Mouse (Mus musculus): ENCODE results near the gene Slc22a20. TPM values are rescaled to one million over a fixed set of nuclear protein-coding genes. Genes with fewer than 3 reads are reported as not detected.

Gene Slc22a20
- polyA plus RNA-seq, 1 experiment from 2014 or later = not detected

DNA sequence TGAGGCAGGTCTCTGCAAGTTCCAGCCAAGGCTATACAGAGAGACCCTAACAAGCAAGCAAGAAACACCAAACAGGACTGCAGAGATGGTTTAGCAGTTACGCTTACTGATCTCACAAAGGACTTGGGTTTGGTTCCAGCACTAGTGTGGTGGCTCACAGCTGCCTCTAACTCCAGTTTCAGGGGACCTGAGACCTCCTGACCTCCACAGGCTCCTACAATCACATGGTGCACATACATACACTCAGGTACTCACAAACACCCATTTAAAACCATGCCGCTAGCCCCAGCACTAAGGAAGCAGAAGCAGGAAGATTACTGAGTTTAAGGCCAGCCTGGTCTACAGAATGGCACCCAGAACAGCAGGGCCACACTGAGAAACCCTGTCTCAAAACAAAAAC lies 21.1 kb downstream of the Slc22a20 start:
- Histone ChIP-seq H3K4me1 (replicated peaks; ENCODE audit: control insufficient read depth, insufficient read depth, low read length) (peaks cover 18% of the 10 kb centered on the region), H3K9me3 (ENCODE audit: control insufficient read depth, low read length) (no peaks in the 10 kb centered on the region), H3K27ac (ENCODE audit: low read depth) (no peak overlapping the region), H3K4me3 (ENCODE audit: low read depth, low read length) (peak overlapping the region; percentile 87), H3K9ac (ENCODE audit: low read length) (no peak overlapping the region), H3K4me2 (ENCODE audit: low read length) (peak overlapping the region; percentile 66), H3K27me3 (replicated peaks; ENCODE audit: control insufficient read depth, insufficient read depth, low read length) (no peaks in the 10 kb centered on the region), H3K36me3 (ENCODE audit: control insufficient read depth, insufficient read depth, low read length) (peaks cover 4% of the 10 kb centered on the region; the same call in 1 of the 2 replicates)
- DNase-seq (ENCODE audit: low spot score) = peak; percentile 54
- WGBS = 79% methylated on average over 2 of the region's 2 CpGs
- no peak for ATAC-seq (replicated peaks; ENCODE audit: low FRiP score, low TSS enrichment, low read depth)

DNA sequence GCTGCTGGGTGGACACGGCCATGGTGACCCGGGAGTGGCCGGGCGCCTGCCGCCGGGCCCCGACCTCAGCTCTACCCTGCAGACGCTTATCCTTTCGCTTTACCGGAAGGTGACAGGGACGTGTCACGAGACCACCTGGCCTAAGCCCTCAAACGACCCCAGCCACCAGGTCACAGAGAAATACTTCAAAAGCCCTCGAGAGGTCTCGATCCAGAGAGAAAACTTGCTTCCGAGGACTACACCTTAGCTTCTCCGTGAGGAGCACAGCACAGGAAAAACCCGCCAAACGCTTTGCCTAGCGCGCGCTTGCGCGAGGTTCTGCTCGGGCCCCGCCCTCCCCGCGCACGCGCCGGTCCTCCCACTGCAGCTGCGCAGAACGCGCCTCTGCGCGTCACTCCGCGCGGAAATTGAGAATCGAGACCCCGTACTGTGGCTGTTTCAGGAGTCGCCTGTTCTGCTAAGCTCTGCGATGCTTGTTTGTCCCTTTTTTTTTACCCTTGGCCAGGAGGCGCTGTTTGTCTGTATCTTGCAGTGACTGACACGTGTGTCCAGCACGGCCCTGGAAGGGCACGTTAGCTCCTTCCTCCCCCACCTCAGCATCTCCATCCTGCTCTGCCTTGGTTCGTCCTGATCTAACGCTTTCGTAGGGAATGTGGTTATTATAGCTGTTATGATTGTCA lies 21.9 kb downstream of the Slc22a20 start, which contains the start of gene Pola2:
Gene Pola2 (minus strand): TSS at position 320 of the 680 bp plus-strand sequence.
- peak within 1 kb of the TSS; percentile 66 for H3K4me2 ChIP-seq (ENCODE audit: low read length)
- ATAC-seq (replicated peaks; ENCODE audit: low FRiP score, low TSS enrichment, low read depth) (peak; percentile 82), DNase-seq (ENCODE audit: low spot score) (peak; percentile 92)
- WGBS = under 1% methylated on average over 50 of the region's 50 CpGs
- peak within 1 kb of the TSS; percentile 78 for H3K9ac ChIP-seq (ENCODE audit: low read length)
- peak within 1 kb of the TSS; percentile 71 for H3K27ac ChIP-seq (ENCODE audit: low read depth)
- no peaks in the 10 kb centered on the region for H3K9me3 ChIP-seq (ENCODE audit: control insufficient read depth, low read length)
- H3K27me3 ChIP-seq (replicated peaks; ENCODE audit: control insufficient read depth, insufficient read depth, low read length) = no peaks in the 10 kb centered on the region
- peaks cover 18% of the 10 kb centered on the region for H3K4me1 ChIP-seq (replicated peaks; ENCODE audit: control insufficient read depth, insufficient read depth, low read length)
- peak within 1 kb of the TSS; percentile 87 for H3K4me3 ChIP-seq (ENCODE audit: low read depth, low read length)
- H3K36me3 ChIP-seq (ENCODE audit: control insufficient read depth, insufficient read depth, low read length) = peaks cover 11% of the 10 kb centered on the region

DNA sequence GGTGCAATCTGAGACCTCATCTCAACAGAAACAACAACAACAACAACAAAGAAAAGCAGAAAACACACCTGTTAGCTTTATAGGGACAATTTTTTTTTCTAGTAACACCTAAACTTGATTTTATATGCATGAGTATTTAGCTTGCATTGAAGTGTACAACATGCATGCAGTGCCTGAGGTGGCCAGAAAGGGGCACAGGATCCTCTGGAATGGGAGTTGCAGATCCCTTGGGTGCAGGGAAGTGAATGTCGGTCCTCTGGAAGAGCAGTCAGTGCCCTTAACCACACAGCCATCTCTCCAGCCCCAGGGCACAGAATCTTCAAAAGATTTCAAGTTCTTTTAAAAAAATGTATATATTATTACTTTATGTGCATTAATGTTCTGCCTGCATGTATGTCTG lies 23.3 kb downstream of the Slc22a20 start:
- WGBS = 28% methylated on average over 1 of the region's 1 CpGs
- Histone ChIP-seq H3K27me3 (replicated peaks; ENCODE audit: control insufficient read depth, insufficient read depth, low read length) (no peaks in the 10 kb centered on the region), H3K9me3 (ENCODE audit: control insufficient read depth, low read length) (no peaks in the 10 kb centered on the region), H3K4me3 (ENCODE audit: low read depth, low read length) (peak overlapping the region; percentile 87), H3K36me3 (ENCODE audit: control insufficient read depth, insufficient read depth, low read length) (peaks cover 24% of the 10 kb centered on the region), H3K27ac (ENCODE audit: low read depth) (no peak overlapping the region), H3K9ac (ENCODE audit: low read length) (no peak overlapping the region), H3K4me1 (replicated peaks; ENCODE audit: control insufficient read depth, insufficient read depth, low read length) (peaks cover 18% of the 10 kb centered on the region), H3K4me2 (ENCODE audit: low read length) (peak overlapping the region; percentile 66)
- DNase-seq (ENCODE audit: low spot score) (no peak), ATAC-seq (replicated peaks; ENCODE audit: low FRiP score, low TSS enrichment, low read depth) (no peak)

DNA sequence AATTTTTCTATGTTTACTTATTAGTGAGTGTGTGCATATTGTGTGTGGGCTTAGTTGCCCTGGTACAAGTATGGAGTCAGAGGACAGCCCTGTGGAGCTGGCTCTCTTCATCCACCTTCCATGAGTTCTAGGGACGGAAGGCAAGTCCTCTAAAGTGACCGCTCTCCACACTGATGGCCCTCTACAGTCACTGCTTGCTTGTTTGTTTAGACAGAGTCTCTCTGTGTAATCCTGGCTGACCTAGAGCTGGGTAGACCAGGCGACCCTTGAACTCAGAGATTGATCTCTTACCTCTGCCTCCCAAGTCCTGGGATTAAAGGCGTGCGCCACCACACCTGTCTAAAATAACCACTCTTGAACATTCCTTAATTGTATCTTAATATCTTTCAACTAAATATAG lies 28.6 kb downstream of the Slc22a20 start:
- no peak overlapping the region for H3K9ac ChIP-seq (ENCODE audit: low read length)
- no peak for ATAC-seq (replicated peaks; ENCODE audit: low FRiP score, low TSS enrichment, low read depth)
- H3K27me3 ChIP-seq (replicated peaks; ENCODE audit: control insufficient read depth, insufficient read depth, low read length) = no peaks in the 10 kb centered on the region
- H3K36me3 ChIP-seq (ENCODE audit: control insufficient read depth, insufficient read depth, low read length) = peaks cover 66% of the 10 kb centered on the region
- H3K9me3 ChIP-seq (ENCODE audit: control insufficient read depth, low read length) = no peaks in the 10 kb centered on the region
- H3K4me3 ChIP-seq (ENCODE audit: low read depth, low read length) = no peak overlapping the region
- no peak for DNase-seq (ENCODE audit: low spot score)
- peaks cover 8% of the 10 kb centered on the region for H3K4me1 ChIP-seq (replicated peaks; ENCODE audit: control insufficient read depth, insufficient read depth, low read length)
- no peak overlapping the region for H3K27ac ChIP-seq (ENCODE audit: low read depth)
- no peak overlapping the region for H3K4me2 ChIP-seq (ENCODE audit: low read length)
- WGBS = 82% methylated on average over 5 of the region's 5 CpGs

DNA sequence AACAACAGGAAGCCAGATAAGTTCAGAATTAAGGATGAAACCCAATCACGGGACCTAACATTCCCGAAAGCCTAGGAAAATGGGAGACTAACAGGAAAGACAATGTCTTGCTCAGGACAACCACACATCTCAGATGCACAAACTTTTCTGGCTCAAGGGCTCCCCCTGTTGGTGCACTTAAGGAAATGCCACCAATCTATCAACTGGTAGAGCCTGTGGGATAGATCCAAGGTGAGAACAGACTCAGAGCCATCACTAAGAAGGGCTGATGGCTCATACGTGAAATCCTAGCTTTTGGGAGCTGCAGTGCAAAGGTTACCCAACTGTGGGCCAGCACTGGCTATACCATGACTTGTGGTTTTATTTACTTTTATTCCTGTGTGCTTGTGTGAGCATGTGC lies 29.3 kb downstream of the Slc22a20 start:
- peaks cover 71% of the 10 kb centered on the region for H3K36me3 ChIP-seq (ENCODE audit: control insufficient read depth, insufficient read depth, low read length)
- no peaks in the 10 kb centered on the region for H3K9me3 ChIP-seq (ENCODE audit: control insufficient read depth, low read length)
- H3K4me1 ChIP-seq (replicated peaks; ENCODE audit: control insufficient read depth, insufficient read depth, low read length) = peaks cover 7% of the 10 kb centered on the region
- WGBS = 21% methylated on average over 3 of the region's 3 CpGs
- H3K27me3 ChIP-seq (replicated peaks; ENCODE audit: control insufficient read depth, insufficient read depth, low read length) = no peaks in the 10 kb centered on the region
- H3K4me2 ChIP-seq (ENCODE audit: low read length) = no peak overlapping the region
- H3K9ac ChIP-seq (ENCODE audit: low read length) = no peak overlapping the region
- peak overlapping the region; percentile 20; the same call in 1 of the 2 replicates for H3K27ac ChIP-seq (ENCODE audit: low read depth)
- no peak overlapping the region for H3K4me3 ChIP-seq (ENCODE audit: low read depth, low read length)
- ATAC-seq (replicated peaks; ENCODE audit: low FRiP score, low TSS enrichment, low read depth) (peak; percentile 65), DNase-seq (ENCODE audit: low spot score) (peak; percentile 90)

DNA sequence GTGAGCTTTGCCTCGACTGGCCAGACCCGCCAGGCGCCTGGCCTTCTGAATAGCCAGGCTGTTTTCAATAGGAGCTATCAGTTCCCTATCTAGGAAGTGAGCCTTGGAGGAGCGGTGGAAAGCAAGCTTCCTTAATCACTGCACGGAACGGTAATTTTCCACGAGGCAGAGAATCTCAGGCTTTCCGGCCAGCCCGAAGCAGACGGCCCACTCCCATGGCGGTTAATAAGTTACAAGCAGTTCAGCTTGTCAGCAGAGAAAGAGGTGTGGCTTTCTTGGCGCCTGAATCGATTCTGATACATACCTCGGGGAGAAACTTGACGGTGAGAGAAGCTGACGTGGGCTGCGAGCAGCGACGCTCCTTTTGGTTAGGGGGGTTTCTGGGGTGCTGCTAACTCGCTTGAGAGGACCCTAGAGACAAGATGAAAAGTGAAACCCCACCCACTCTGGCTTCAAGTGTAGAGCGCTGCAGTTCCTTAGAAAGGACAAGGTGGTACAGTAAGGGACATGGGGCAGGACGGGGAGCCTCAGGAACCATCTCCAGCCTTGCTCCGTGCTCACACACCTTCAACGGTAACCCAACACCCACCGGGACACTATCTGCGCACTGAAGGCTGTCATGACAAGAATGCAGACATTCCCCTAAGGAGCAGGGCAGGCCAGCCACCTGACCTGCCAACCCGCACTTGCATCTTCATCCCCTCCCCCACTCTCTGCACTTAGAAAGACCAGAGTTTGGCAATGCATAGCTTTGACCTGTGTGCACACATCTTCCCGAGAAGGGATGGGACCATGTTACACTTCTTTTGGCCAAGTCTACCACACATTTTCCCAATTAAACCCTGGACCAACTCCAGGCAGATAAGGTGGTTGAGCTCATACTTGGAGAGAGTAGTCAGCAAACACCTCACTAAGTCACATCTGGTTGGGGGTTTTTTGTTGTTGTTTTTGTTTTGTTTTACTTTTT lies 30.0 kb downstream of the Slc22a20 start:
- DNase-seq (ENCODE audit: low spot score) = peak; percentile 75

DNA sequence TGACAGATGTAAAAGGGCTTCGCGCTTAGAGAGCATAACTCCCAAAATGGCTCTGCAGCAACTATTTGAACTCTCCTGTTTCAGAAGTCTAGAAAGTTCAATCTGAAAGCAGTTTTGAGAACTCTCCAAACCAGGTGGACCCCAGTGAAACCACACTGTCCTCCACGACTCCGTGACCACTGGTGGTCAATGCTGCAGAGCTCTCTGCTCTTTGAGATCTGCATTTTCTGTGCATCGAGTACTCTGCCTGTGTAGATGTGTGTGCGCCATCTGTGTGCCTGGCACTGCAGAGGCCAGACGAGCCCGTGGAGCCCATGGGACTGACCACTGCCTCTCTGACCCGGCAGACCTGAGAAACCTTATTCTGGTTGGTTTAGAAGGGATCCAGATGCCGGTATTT lies 31.0 kb downstream of the Slc22a20 start:
- DNase-seq (ENCODE audit: low spot score) = no peak
- Histone ChIP-seq H3K27me3 (replicated peaks; ENCODE audit: control insufficient read depth, insufficient read depth, low read length) (no peaks in the 10 kb centered on the region), H3K4me1 (replicated peaks; ENCODE audit: control insufficient read depth, insufficient read depth, low read length) (peaks cover 7% of the 10 kb centered on the region), H3K4me3 (ENCODE audit: low read depth, low read length) (no peak overlapping the region), H3K27ac (ENCODE audit: low read depth) (no peak overlapping the region), H3K9ac (ENCODE audit: low read length) (no peak overlapping the region), H3K9me3 (ENCODE audit: control insufficient read depth, low read length) (no peaks in the 10 kb centered on the region), H3K36me3 (ENCODE audit: control insufficient read depth, insufficient read depth, low read length) (peaks cover 84% of the 10 kb centered on the region), H3K4me2 (ENCODE audit: low read length) (no peak overlapping the region)
- WGBS = 89% methylated on average over 10 of the region's 10 CpGs
- no peak for ATAC-seq (replicated peaks; ENCODE audit: low FRiP score, low TSS enrichment, low read depth)

More for the DNA sequence above, 30.0 kb downstream of the Slc22a20 start:
- H3K4me1 ChIP-seq (replicated peaks; ENCODE audit: control insufficient read depth, insufficient read depth, low read length) = peaks cover 7% of the 10 kb centered on the region
- no peaks in the 10 kb centered on the region for H3K27me3 ChIP-seq (replicated peaks; ENCODE audit: control insufficient read depth, insufficient read depth, low read length)
- no peak overlapping the region for H3K4me3 ChIP-seq (ENCODE audit: low read depth, low read length)
- 70% methylated on average over 28 of the region's 28 CpGs for WGBS
- H3K9ac ChIP-seq (ENCODE audit: low read length) = no peak overlapping the region
- H3K4me2 ChIP-seq (ENCODE audit: low read length) = peak overlapping the region; percentile 9
- peak; percentile 38 for ATAC-seq (replicated peaks; ENCODE audit: low FRiP score, low TSS enrichment, low read depth)
- H3K9me3 ChIP-seq (ENCODE audit: control insufficient read depth, low read length) = no peaks in the 10 kb centered on the region
- H3K36me3 ChIP-seq (ENCODE audit: control insufficient read depth, insufficient read depth, low read length) = peaks cover 74% of the 10 kb centered on the region
- H3K27ac ChIP-seq (ENCODE audit: low read depth) = peak overlapping the region; percentile 20

DNA sequence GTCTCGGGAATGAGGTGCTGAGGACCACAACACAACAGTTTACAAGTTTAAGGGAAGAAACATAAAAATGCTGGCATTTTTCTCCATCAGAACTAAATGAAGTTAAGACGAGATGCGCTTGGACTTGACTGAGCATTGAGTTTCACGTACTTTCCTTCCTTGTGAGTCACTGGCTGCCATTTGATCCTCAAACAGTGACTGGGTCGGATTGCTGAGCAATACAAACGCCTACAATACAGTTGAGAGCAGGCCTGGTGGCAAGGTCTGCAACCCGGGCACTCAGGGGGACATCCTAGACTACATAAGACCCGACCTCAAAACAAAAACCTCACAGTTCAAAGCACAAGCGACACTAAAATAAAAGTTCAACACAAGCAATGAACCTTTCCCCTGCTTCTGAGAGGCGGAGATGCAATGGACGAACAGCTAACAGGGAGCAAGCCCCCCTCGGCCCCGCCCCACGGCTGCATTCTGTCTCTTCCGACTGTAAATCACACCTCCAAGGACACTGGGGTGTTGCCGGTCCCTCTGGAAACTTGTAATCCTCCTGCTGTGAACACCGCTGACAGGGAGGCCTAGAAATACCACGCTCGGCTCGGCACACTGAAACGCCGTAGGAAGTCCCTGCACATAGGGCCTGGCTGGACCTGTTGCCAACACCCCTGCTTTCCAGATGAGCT lies 31.8 kb downstream of the Slc22a20 start:
- no peaks in the 10 kb centered on the region for H3K27me3 ChIP-seq (replicated peaks; ENCODE audit: control insufficient read depth, insufficient read depth, low read length)
- DNase-seq (ENCODE audit: low spot score) (no peak), ATAC-seq (replicated peaks; ENCODE audit: low FRiP score, low TSS enrichment, low read depth) (no peak)
- H3K4me3 ChIP-seq (ENCODE audit: low read depth, low read length) = no peak overlapping the region
- H3K9me3 ChIP-seq (ENCODE audit: control insufficient read depth, low read length) = no peaks in the 10 kb centered on the region
- H3K36me3 ChIP-seq (ENCODE audit: control insufficient read depth, insufficient read depth, low read length) = peaks cover 87% of the 10 kb centered on the region
- H3K4me2 ChIP-seq (ENCODE audit: low read length) = no peak overlapping the region
- no peak overlapping the region for H3K9ac ChIP-seq (ENCODE audit: low read length)
- H3K27ac ChIP-seq (ENCODE audit: low read depth) = no peak overlapping the region
- 74% methylated on average over 22 of the region's 22 CpGs for WGBS
- peaks cover 7% of the 10 kb centered on the region for H3K4me1 ChIP-seq (replicated peaks; ENCODE audit: control insufficient read depth, insufficient read depth, low read length)

Measured in intestine, embryonic 14.5 days (tissue).